Mouse (Mus musculus) urinary bladder, postnatal 36 days (tissue): ENCODE measurements at regions not wholly inside any gene's neighbourhood (a gene's known extent, or its start where the extent isn't known, plus 50 kb on each side); places are given as distances from the start of the nearest gene placed in this dataset.
"Not testable (repeated sequence)": the region's sequence is repeated elsewhere in the genome, so short reads cannot be mapped to it uniquely, and the experiment has no call there.

Experiments
- DNase-seq, 2 experiments: peaks; one replicate each; pipeline ENCODE4 v3.0.0; 2022; ENCODE audit warnings: low spot score in 2 of 2, mixed read lengths in 1 of 2

DNA sequence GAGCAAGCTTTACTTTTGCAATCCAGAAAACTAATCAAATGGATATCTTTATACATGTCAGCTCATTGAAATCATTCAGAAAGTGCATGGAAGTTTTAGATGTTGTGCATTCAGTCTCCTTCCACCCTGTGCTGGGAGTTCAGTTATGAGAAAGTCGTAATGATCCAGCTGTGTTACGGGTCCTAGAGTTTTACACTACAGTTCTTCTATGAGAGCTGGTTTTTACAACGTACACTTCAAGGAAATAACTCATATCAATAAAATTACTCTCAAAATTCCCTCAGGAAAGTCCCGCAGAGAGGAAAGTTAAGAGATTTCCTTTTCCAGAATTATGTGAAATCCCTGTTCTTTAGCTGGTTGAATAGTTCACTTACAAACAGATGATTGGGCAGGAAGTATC lies 418.1 kb upstream of the Slc10a2 start:
- DNase-seq: no peak

- no peak for DNase-seq
These were observed 390.7 kb upstream of the Slc10a2 start for GRCm38 (mm10) chr8:5495861-5496260.

GRCm38 (mm10) chr8:5490491-5490890 lies 385.3 kb upstream of the Slc10a2 start:
- no peak for DNase-seq

GRCm38 (mm10) chr8:5482938-5483337 lies 377.8 kb upstream of the Slc10a2 start:
- no peak for DNase-seq

GRCm38 (mm10) chr8:5472999-5473398 lies 367.8 kb upstream of the Slc10a2 start:
- no peak for DNase-seq

DNA sequence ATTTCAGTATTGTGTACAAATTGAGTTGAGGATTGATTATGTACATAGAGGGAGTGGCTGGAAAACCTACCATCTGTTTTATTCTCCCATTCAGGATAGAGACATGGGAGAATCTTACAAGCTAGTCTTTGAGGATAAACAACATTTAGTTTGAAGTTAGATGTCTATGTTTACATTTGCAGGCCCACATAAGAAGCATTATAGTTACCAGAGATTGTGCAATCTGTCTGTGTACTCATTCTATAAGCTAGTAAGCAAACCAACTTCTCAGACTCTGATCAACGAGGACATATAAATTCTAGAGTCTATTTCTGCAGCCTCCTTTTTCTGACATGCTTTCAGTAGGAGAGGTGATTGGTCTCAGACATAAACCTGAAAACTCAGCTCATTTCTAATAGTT lies 367.4 kb upstream of the Slc10a2 start:
- no peak for DNase-seq

GRCm38 (mm10) chr8:5457619-5458018 lies 352.5 kb upstream of the Slc10a2 start:
- DNase-seq: no peak

DNA sequence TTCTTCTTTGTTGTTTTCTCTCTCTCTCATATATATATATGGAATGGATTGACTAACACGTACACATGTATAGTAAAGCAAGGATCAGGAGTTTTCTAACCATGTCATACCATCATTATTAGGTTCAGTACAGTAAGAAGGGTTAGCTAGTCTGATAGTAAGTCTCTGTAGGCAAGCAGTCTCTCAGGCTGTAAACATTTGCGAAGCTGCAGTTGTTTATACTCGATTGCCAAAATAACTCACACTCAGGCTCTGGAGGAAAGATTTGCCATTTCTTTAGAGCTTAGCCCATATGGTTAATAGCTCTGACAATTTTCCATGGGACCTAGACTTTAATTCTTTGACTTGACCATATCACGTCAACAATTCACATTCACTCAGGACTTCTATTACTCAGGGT lies 348.3 kb upstream of the Slc10a2 start:
- DNase-seq: no peak

- not testable (repeated sequence) for DNase-seq
These were observed 337.1 kb upstream of the Slc10a2 start for GRCm38 (mm10) chr8:5442243-5442642.

DNA sequence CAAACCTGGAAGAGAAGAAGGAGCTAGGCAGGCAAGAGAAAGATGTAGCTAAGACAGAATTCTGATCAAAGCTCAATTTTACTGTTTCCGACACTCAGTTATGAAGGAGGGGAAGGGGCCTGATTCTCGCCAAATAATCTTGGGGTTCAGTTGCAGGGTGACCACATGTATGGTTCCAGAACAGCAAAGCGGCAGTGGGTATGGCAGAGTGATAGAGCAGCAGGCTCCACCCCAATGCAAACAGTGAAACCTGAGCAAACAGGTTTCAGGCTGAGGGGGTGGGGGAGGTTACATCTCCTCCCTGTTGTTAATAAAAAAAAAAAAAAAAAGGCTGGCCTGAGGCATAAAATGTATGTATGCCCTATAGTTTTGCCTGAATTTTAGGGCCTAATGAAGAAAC lies 335.3 kb upstream of the Slc10a2 start:
- not testable (repeated sequence) for DNase-seq

DNA sequence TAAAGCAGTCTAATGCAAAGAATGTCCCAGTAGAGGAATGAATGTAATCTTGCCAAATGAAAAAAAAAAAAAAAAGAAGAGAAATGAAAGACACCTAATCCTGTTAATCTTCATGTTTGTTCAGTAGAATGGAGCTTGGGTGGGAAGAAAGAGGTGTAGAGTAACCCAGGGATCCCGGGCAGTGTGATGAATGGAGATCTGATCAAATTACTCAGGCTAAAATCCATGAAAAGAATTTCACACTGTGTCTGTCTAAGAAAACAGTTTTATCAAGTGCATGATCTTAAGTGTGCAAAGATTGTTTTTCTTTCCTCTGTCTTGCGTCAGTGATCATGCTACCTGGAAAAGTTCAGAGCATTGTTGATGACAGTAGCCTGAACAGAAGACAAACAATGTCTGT lies 333.9 kb upstream of the Slc10a2 start:
- DNase-seq: no peak

DNA sequence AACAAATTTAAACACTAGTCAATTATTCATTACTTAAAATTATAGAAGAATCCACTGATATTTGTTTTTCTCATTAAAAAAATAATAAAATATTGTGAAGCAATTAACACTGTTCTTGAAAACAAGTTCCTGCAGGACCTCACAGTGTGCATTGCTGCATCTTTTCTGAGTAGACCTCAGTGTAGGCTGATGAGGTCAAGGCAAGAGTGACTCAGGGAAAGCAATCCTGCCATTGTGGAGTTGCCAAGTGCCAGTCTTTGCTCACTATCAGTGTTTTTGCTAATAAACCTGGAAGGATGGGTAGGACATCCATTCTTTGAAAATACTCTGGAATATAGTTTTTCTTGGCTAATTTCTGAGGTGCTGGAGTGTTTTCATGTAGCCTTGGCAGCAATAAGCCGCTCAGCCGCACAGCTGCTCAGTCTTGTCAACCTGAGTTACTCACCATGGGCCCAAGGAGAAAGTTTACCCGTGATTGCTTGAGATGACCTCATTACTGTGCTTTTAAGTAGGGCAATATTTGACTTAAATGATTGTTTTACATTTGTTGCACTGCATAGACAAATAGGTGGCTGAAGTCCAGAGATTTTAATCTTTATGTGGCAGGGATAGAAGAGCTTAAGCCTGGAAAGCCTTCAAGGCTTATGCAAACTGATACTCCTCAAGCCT lies 323.3 kb upstream of the Slc10a2 start:
- peak; percentile 5 to 8 for DNase-seq

GRCm38 (mm10) chr8:5416841-5417240 lies 311.7 kb upstream of the Slc10a2 start:
- DNase-seq: not testable (repeated sequence)

GRCm38 (mm10) chr8:5384851-5385250 lies 279.7 kb upstream of the Slc10a2 start:
- no peak for DNase-seq

DNA sequence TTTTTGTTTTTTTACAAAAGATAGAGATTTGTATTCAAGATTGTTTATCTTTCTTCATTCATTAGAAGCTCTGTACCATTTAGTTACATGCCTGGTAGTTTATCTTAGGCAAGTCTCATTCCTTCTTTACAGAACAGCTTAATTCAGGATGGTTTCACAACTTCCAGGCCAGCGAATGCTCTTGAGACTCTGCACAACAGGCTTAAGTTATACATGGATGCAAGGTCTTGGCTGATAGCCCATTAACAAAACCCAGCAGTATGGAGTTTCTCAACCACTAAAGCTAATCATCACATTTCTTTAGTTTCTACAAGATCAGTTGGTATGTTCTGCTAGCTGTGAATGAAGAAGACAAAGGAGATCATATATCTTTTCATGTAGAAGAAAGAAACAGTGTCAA lies 272.9 kb upstream of the Slc10a2 start:
- no peak for DNase-seq

DNA sequence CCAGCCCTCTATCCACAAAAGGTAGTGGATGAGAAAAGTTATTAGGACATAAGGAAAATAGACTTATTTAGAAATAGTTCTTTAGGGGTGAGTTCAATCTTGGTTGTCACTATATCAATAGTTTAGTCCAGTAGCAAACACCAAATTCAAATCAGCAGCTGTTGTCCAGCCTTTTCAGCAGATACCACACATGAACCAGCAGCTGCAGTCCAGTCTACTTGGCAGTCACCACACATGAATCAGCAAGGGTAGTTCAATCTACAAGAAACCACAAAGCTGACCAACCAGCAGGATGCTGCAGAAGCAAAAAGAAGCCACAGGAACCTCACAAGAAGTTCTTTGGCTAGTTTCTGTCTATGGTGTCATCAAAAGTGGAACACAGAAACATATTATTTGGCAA lies 234.8 kb upstream of the Slc10a2 start:
- no peak for DNase-seq

- no peak for DNase-seq
These were observed 209.4 kb upstream of the Slc10a2 start for GRCm38 (mm10) chr8:5314594-5314993.

DNA sequence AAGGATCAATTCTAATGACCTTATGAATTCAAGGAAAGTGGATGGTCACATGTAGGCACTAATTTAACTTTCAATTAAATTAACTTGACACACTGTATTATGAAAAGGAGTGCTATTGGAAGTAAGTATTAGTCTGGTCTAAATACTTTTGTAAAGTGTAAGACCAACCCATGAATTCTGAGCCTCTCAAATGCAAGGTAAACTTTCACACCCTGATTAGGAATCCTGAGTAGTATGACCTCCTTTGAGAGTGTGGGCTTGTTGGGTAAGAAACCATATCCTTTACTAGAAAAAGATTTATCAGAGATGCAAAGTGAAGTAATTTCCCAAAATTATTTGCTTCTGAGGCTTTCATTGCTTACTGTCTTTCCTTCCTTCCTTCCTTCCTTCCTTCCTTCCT lies 194.8 kb upstream of the Slc10a2 start:
- no peak for DNase-seq

- no peak for DNase-seq
These were observed 192.0 kb upstream of the Slc10a2 start for GRCm38 (mm10) chr8:5297190-5297589.

DNA sequence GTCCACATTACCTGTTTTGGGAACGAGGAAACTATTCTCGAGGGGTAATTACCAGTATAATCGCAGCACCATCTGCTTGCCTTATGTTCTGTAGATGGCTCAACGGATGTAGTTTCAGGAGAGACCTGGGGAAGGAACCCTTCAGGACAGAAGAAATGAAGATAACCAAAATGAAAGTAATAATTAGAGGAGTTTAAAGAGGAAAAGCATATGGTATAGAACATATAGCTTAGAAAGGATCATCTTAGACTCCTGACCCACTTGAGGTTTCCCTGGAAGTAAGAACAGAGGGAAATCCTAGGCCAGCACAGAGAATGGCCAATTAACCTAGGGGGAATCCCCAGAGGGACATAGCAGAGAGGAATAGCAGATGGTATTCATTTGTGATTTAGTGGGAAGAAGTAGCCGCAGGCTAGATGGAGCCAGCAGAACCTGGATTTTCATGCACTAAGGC lies 180.6 kb upstream of the Slc10a2 start:
- DNase-seq: no peak

DNA sequence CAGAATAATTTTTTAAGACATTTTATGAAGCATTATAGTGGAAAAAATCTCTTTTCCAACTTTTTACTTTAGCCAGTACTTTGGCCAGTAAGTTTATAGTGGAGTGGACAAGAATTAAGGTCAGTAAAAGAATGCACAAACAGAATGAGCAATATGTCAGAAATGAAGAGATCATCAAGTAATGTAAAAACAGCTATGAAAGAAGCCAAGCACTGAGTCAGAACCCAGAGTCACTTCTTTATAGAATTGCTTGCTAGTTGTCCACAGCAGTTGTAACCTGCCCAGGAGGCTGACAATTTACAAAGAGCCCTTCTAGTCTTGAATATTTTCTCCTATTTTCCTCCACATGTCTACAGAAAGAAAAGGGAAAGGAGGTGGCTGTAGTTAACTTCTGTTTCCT lies 178.6 kb upstream of the Slc10a2 start:
- DNase-seq: no peak

DNA sequence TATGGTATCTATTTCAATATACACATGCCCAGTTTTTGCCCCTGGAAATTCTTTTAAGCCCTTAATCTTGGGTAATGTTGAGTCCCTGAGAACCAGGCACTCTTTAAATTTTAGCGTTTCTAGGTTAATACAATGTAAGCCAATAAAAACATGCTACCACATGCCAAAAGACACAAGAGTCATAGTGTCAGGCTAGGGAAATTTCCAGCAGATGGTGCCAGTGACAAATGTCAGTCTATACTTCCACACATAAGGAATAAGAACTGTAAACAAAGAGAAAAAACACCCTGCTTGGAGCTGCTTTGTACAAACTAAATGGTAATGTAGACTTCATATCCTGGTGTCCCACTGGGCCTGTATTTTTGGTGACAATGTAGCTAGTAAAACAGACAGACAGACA lies 157.2 kb upstream of the Slc10a2 start:
- DNase-seq: no peak

DNA sequence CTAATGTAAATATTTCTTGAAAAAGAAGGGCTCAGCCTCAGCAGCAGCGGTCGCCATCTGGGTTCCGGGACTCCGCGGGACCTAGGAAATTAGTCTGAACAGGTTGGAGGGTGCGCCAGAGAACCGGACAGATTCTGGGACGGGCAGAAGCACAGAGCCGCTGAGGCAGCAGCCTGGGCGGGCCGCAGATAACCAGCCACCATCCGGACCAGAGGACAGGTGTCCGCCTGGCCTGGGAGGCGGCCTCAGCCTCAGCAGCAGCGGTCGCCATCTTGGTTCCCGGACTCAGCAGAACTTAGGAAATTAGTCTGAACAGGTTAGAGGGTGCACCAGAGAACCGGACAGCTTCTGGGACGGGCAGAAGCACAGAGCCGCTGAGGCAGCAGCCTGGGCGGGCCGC lies 136.7 kb upstream of the Slc10a2 start:
- DNase-seq: peak; percentile 1 to 33
